Mouse (Mus musculus) neutrophil, adult 65 days (primary cell): ENCODE data around the gene Col13a1. TPM values are rescaled to one million over a fixed set of nuclear protein-coding genes. Genes with fewer than 3 reads are reported as not detected.

Source experiments
- total RNA-seq: library from RNA; stranded (reverse); gene quantifications from 2 replicates; pipeline ENCODE4 v1.2.4, GENCODE M21; 2023

Col13a1 gene
- total RNA-seq: 0.23 TPM in 1 of 2 replicates, not detected in the other

DNA sequence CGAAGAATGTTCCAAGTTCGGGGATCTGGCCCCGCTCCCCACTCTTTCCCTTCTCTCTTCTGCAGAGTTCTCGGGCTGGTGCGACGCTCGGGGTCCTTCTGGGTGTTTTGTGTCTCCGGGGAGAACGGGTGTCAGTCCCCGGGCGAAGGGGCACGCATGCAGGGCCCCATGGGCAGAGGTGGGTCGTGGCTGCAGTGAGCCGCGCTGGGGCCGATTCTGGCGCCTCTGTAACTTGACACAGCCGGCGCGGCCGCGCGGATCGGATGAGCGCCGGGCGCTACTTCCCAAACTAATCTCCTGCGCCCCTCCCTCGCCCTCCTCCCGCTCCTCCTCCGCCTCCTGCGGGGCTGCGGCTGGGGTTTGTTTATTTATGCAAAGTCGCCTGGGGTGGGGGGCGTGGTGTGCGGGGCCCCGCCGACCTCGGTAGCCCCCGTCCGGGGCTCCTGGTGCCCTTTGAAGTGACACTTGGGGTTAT, at the start of gene Col13a1:
Gene Col13a1, minus strand, starts transcription at position 243 of the 475 bp plus-strand sequence.

Other genes starting within 250 kb of the Col13a1 start
- 0.98 and 1.4 TPM in 2 replicates for gene H2afy2, start 195.0 kb downstream of the Col13a1 start, total RNA-seq
- not detected in 2 replicates for gene Neurog3, start 154.0 kb upstream of the Col13a1 start, total RNA-seq
- gene Fam241b, start 164.8 kb upstream of the Col13a1 start, total RNA-seq: 7.0 and 7.4 TPM in 2 replicates